Mouse (Mus musculus) spleen, adult 2 months (tissue): Measurements from ENCODE around the gene Ppil3. TPM values are rescaled to one million over a fixed set of nuclear protein-coding genes. Genes with fewer than 3 reads are reported as not detected.

Experiments
- DNase-seq, 2 experiments: peaks; one replicate each; pipeline versions ENCODE4 v3.0.0 to v3.0.0-alpha.2; 2012 to 2021; ENCODE audit warnings: low spot score in 2 of 2, low read depth in 1 of 2
- H3K27ac ChIP-seq: fragments of 200-500 bp; 2 replicates; pipeline ENCODE4 v1.5.1; 2012; ENCODE audit warnings: low read length, inconsistent platforms; ENCODE audit not compliant: insufficient read depth
- H3K27me3 ChIP-seq: fragments of 200-500 bp; 2 replicates; pipeline ENCODE4 v1.6.1; 2012; ENCODE audit warnings: mild to moderate bottlenecking, moderate library complexity, low read length, inconsistent platforms; ENCODE audit not compliant: control insufficient read depth, insufficient read depth
- H3K36me3 ChIP-seq: fragments of 200-500 bp; 2 replicates; pipeline ENCODE4 v1.6.1; 2012; ENCODE audit warnings: mild to moderate bottlenecking, low read length, inconsistent platforms; ENCODE audit not compliant: control insufficient read depth, insufficient read depth
- H3K4me1 ChIP-seq: fragments of 200-500 bp; 2 replicates; pipeline ENCODE4 v1.6.1; 2011; ENCODE audit warnings: inconsistent platforms; ENCODE audit not compliant: control insufficient read depth, insufficient read depth, insufficient read length
- H3K4me3 ChIP-seq: fragments of 200-500 bp; 2 replicates; pipeline ENCODE4 v1.5.1; 2011; ENCODE audit warnings: mild to moderate bottlenecking, inconsistent platforms; ENCODE audit not compliant: insufficient read depth, insufficient read length; ENCODE audit errors: extremely low read depth
- CTCF ChIP-seq: fragments of 200-500 bp; IDR thresholded peaks from 2 replicates; pipeline ENCODE4 v1.5.1; 2011; ENCODE audit warnings: mild to moderate bottlenecking, inconsistent platforms; ENCODE audit not compliant: insufficient read depth, insufficient read length, insufficient replicate concordance; ENCODE audit errors: extremely low read depth
- POLR2A ChIP-seq: fragments of 200-500 bp; IDR thresholded peaks from 2 replicates; pipeline ENCODE4 v1.6.1; 2011; ENCODE audit warnings: low read depth, low read length, inconsistent platforms
- WGBS: fragments of 180-500 bp; shearing (Covaris S2); methylation state at CpG from one replicate; pipeline ENCODE4 v1.1.7; 2018; 5-methylcytosine and 5-hydroxymethylcytosine counted together
- polyA plus RNA-seq: library from polyadenylated mRNA; depleted of rRNA; stranded (reverse); fragments of >200 nt; gene quantifications from 2 replicates; pipeline ENCODE4 v1.2.3, GENCODE M21; 2012; rRNA removed

The Ppil3 gene
- polyA plus RNA-seq, 1 experiment: 16.9 TPM

DNA sequence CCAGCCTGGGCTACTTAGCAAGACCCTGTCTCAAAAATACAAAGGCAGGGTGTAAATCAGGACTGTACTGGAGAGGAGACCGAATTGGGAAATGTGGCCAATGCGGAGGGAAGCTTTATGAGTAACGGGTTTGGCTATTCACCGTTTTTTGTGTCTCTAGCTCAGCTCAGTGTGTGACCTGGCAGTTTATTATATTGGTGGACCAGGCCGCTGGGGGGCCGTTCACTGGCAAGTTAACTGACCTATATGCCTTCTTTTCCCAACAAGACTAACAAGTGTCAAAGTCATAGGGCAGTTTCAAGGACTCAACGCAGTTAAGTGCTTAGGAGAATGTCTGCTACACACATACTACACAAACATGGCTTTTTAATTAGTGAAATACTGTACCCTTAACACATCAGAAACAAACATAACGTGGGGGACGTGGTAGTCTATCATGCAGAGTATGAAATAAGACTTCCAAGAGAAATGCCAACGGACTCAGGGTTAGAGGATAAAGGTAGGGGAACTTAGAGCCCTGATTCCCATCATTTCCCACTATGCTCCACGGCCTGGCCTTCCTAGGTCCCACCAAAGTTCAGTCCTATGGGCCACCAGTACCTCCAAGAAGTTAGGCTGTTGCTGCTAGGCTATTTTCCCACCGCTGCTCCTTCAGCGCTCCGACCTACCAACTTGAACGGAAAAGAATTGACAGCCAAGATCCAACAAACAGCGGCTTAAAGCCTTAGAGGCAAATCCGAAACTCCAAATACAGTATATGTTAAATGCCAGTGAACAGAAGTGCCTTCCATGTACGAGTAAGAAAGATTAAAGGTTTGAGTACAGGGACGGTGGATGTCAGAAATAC lies 53.6 kb downstream of the Ppil3 start:
- peaks cover 7% of the 10 kb centered on the region for H3K36me3 ChIP-seq
- 48% methylated on average over 19 of the region's 19 CpGs for WGBS
- no peaks in the 10 kb centered on the region for H3K4me1 ChIP-seq

DNA sequence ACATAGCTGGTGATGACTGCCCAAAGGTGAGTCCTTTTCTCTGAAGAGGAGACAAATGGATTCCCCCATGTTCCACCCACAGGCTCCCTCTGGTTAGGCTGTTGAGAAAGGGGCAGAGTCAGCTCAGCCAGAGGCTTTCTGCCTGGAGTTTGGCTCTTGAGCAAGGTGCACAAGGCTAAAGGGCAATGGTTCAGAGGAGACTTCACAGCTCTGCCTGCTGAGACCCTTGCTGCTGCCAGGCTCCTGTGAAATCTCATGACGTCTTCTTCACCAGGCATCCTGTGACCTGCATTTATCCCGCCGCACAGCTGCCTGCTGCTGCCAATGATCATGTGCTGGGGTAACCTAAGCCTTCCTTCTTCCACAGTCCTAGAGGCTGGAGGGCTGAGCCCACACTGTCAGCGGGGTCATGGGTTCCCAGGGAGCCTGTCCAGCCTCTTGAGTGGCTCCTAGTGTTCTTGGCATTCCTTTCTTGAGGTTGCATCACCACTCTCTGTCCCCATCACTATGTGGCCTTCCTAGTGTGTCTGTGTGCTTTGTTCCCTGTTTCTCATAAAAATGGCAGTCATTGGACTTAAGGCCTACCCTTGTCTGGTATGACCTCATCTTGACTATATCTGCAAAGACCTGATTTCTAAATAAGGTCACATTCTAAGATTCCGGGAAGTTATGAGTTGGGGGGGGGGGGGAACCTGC lies 62.6 kb downstream of the Ppil3 start:
- no peak overlapping the region for H3K27ac ChIP-seq
- no peaks in the 10 kb centered on the region for H3K36me3 ChIP-seq
- no peak for TF ChIP-seq CTCF
- TF ChIP-seq POLR2A: no peak
- no peak overlapping the region for H3K4me3 ChIP-seq
- no peaks in the 10 kb centered on the region for H3K27me3 ChIP-seq
- no peaks in the 10 kb centered on the region; the same call in 1 of the 2 replicates for H3K4me1 ChIP-seq
- 92% methylated on average over 5 of the region's 5 CpGs for whole genome bisulfite sequencing
- DNase-seq: no peak

More for the DNA sequence above, 53.6 kb downstream of the Ppil3 start:
- Histone ChIP-seq H3K4me3 (peak overlapping the region; percentile 99), H3K27ac (no peak overlapping the region), H3K27me3 (0 out of 2 replicates have a peak, but pooled peaks cover 1% of the 10 kb centered on the region)
- DNase-seq: no peak
- TF ChIP-seq POLR2A (no peak), CTCF (no peak)

Other genes starting within 250 kb of the Ppil3 start
- 0.05 TPM in 1 of 2 replicates, not detected in the other for gene Aox4, start 235.1 kb downstream of the Ppil3 start, polyA plus RNA-seq
- gene Aox2, start 167.2 kb downstream of the Ppil3 start, polyA plus RNA-seq: 0.02 TPM in 1 of 2 replicates, not detected in the other
- 12.1 and 13.3 TPM in 2 replicates for gene Bzw1, start 52.6 kb downstream of the Ppil3 start, polyA plus RNA-seq
- 37.5 and 48.1 TPM in 2 replicates for gene Clk1, start 21.4 kb downstream of the Ppil3 start, polyA plus RNA-seq
- 7.5 and 8.6 TPM in 2 replicates for gene Nif3l1, start 335 bp downstream of the Ppil3 start, polyA plus RNA-seq
- gene Orc2, start 59.6 kb upstream of the Ppil3 start, polyA plus RNA-seq: 8.5 and 10.4 TPM in 2 replicates
- gene Fam126b, start 140.8 kb upstream of the Ppil3 start, polyA plus RNA-seq: 0.67 TPM in 2 replicates
- 13.8 and 13.9 TPM in 2 replicates for gene Ndufb3, start 140.9 kb upstream of the Ppil3 start, polyA plus RNA-seq